Mouse (Mus musculus) cerebellum, postnatal 4 days (tissue): ENCODE results near the gene Zfp287.

Source experiments
- DNase-seq, 2 experiments: peaks; one replicate each; pipeline ENCODE4 v3.0.0; 2022; ENCODE audit warnings: low spot score in 2 of 2, mixed read lengths in 1 of 2

The Zfp287 gene

DNA sequence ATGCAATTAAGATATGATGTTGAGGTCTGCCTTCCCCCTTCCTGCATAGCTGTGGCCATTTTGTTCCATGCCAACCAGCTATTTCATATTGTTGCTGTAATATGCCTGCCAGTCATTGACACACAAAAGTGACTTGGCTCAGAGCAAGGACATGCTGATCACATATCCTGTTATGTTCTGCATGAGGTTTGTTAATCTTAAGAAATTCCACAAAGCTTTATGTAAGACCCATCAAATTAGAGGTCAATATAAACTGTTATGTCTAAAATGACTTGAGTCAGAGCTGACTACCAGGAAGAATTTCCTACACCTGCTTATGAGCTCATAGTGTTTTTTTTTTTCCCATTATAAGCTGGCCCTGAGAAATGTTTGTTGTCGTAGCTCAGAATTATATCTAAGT, 30.5 kb downstream of the Zfp287 start:
- DNase-seq: no peak

GRCm38 (mm10) chr11:62699749-62700148, 32.0 kb downstream of the Zfp287 start:
- no peak for DNase-seq

- DNase-seq: no peak
Observed at GRCm38 (mm10) chr11:62695126-62695525, 36.6 kb downstream of the Zfp287 start.

- peak in 1 of 2 experiments; percentile 54 for DNase-seq
Observed at GRCm38 (mm10) chr11:62693299-62694184, 38.2 kb downstream of the Zfp287 start.

- DNase-seq: no peak
Observed at GRCm38 (mm10) chr11:62691592-62691991, 40.1 kb downstream of the Zfp287 start.

DNA sequence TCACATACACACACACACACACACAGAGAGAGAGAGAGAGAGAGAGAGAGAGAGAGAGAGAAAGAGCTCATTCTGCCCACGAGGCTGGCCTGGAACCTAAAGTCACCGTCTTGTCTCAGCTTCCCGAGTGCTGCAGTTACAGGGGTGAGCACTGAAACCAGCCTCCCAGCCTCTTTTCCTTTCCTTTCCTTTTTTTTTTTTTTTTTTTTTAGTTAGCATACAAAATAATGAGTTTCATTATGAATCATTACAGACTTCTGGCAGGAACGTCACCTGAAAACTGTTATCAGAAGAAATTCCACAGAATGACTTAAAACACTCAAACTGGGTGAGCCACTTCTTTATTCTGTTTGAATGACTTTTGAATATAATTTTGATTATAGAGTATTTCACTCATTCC, 51.8 kb downstream of the Zfp287 start:
- no peak for DNase-seq

GRCm38 (mm10) chr11:62678778-62679354, 52.8 kb downstream of the Zfp287 start:
- no peak for DNase-seq

DNA sequence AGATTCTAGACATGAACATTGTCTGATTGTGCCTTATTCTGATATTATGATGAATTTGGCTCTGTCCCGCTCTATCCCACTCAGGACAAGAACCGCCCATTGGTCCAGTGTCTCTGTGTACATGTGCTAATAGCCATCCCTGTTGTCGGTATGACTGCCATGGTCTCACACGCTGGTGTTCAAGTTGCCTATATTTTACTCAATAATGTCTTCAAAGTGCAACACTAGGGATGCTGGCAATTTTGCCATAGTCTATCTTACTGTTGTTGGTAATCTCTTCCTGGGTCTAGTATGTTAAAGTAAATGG, 55.5 kb downstream of the Zfp287 start:
- no peak for DNase-seq

- peak; percentile 30 to 55 for DNase-seq
Observed at GRCm38 (mm10) chr11:62675480-62676289, 56.0 kb downstream of the Zfp287 start.

- no peak for DNase-seq
Observed at GRCm38 (mm10) chr11:62670006-62670405, 61.7 kb downstream of the Zfp287 start.

DNA sequence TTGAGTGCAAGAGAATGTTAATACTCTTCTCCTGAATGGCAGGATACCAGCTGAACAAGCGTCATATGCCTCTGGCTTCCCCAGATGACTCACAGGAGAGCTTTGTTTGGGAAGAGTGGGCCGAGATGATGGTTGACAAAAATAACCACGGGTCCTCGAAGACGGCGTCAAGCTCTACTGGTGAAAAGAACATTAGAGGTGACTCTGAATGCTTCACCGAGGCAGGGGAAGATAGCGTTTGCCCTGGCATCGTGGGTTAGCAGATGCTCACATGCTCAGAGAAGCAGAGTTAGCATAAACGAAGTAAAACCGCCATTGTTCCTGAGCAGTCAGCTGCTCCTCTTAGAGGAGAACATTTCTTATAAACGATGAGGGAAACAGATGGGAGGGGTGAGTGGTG, 62.2 kb downstream of the Zfp287 start:
- DNase-seq: no peak

GRCm38 (mm10) chr11:62668986-62669385, 62.7 kb downstream of the Zfp287 start:
- DNase-seq: no peak

DNA sequence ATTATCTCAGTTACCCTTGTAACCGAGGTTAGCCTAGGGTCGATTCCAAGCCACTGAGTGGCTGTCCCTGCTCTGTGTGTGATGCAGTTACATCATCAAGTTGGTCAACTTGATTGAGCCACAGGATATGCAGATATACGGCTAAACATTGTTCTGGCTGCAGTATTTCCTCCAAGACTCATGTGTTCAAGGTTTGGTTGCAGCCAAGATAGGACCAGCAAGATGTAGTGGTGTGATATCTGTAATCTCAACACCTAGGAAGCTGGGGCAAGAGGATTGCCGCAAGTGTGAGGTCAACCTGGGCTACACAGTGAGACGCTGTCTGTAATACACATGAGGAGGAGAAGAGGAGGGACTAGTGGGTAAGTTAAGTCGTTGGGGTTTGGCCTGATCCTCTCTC, 67.5 kb downstream of the Zfp287 start:
- DNase-seq: no peak

DNA sequence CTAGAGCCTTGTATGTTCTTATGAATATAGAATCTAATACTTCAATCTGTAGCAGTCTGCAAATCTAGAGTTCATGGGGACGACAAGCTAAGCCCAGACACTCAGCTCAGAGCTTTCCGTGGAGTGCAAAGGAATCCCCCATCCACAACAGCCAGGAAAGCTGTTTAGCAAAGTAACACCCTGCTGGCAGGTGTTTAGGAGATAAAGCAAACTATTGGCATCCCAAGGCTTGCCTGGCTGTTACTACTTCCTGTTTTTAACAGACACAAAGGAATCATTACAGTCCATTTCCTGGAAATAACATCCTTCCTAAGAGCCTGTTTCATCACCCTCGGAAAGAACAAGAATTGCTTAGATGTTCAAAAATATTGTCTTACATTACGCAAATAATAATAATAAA, 70.8 kb downstream of the Zfp287 start:
- DNase-seq: no peak

DNA sequence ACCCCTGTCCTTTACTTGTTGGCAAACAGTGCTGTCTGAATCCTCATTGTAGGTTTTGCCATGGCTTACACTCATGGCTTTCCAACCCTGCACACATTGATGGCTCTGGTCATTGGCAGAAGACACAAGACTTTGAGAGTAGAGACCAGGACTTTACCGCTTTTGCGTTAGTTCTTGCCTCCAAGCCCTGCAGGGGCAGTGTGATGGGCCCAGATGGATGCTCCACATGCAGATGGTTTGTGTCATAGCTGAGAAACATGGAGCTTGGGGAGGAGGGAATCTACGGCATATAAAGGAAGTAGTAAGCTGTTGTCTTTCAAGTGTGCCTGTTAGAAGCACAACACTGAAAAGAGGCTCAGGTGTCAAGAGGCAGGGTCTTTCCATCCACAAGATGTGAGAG, 79.6 kb downstream of the Zfp287 start:
- no peak for DNase-seq

GRCm38 (mm10) chr11:62651563-62651962, 80.1 kb downstream of the Zfp287 start:
- DNase-seq: no peak
